Mouse (Mus musculus) megakaryocyte, embryonic 14.5 days (primary cell): Measurements from ENCODE around the gene Copa.

Experiments
- FLI1 ChIP-seq: IDR thresholded peaks from 2 replicates; pipeline ENCODE4 v1.6.1; 2012; ENCODE audit warnings: low read length, inconsistent platforms, mixed read lengths
- GATA1 ChIP-seq: IDR thresholded peaks from 3 replicates; pipeline ENCODE4 v1.6.1; 2012; ENCODE audit warnings: mixed read lengths, low read length, inconsistent platforms, borderline replicate concordance

DNA sequence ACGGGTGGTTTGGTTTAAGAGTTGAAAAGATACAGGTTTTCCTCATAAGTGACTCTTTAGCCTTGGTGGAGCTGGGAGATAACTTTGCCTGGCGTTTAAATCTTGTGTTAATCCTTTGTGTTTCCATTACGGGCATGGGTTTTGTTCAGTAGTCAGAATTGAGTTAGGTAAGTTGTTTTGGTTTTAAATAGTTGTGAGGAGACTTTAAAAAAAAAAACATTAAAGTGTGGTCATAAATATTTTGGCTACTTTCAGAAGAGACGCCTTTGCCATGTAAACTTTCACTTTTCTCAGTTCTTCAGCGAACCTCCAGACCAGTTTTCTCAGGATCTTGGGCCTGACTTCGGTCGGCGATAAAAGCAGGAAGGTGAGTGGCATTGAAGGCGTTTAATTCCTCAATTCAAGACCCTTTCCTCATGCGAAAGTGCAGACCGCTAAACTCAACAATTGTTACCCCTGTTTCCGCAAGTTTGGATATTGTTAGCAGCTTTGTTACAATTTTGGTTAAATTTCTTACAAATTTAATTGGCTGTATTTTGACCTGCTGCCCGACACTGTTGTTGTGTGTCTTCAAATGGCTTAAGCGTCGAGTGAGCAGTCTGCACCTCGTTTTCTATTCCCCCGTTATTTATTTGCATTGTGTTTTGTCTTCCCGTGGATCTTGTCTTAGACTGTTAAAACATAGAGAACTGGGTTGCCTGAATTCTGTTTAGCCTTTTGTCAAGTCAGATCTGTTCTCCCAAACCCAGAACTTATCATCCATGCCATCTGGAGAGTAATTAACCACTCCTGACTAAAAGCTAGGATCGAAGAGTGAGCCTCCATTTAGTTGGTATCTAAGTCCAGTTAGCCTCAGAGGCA, 66.9 kb downstream of the Copa start:
- TF ChIP-seq GATA1 (no peak), FLI1 (no peak)
